Mouse (Mus musculus): Measurements from ENCODE around the gene Pdk2. TPM values are rescaled to one million over a fixed set of nuclear protein-coding genes. Genes with fewer than 3 reads are reported as not detected.

Gene Pdk2
- total RNA-seq, 2 experiments from 2014 or later = 0.60 to 1.3 TPM

DNA sequence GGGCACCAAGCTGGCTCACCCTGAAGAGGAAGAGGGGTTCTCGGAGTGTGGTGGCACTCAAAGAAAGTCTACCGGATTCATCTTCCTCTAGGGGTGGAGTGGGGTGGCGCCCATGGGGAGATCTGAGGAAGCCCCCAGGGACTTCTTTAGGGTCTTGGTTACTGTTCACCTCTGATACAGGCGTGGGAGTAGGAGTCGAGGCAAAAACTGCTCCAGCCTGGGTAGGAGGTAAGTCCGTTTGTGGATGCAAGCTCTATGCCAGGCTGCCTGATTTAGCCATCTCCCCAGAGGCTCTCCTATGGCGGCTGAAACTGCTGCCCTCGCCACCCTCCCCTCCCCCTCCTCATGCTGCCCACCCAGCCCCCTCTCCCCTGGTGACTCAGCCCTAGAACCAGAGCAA is 31.0 kb upstream of the Pdk2 start:
- ATAC-seq (replicated peaks; ENCODE audit: low FRiP score, poor library complexity, severe bottlenecking) = no peak

DNA sequence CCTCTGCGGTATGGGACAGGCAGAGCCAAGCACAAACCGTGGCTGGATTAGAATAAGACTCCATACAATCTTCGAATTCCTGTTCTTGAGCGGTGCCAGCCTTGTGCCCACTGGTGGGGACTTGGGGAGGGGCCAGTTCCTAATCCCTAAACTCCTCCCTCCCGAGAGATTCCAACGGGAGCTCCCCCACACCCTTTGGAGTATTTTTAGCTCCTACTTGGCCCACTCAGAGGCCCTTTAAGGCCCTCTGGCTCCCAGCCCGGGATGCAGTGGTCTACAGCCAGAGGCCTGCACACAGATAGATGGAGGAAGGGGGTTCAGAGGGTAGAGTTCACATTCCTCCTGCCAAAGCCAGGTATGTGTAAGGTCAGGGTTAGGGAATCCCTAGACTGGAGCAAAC is 30.1 kb upstream of the Pdk2 start:
- ATAC-seq (replicated peaks; ENCODE audit: low FRiP score, poor library complexity, severe bottlenecking) = no peak

DNA sequence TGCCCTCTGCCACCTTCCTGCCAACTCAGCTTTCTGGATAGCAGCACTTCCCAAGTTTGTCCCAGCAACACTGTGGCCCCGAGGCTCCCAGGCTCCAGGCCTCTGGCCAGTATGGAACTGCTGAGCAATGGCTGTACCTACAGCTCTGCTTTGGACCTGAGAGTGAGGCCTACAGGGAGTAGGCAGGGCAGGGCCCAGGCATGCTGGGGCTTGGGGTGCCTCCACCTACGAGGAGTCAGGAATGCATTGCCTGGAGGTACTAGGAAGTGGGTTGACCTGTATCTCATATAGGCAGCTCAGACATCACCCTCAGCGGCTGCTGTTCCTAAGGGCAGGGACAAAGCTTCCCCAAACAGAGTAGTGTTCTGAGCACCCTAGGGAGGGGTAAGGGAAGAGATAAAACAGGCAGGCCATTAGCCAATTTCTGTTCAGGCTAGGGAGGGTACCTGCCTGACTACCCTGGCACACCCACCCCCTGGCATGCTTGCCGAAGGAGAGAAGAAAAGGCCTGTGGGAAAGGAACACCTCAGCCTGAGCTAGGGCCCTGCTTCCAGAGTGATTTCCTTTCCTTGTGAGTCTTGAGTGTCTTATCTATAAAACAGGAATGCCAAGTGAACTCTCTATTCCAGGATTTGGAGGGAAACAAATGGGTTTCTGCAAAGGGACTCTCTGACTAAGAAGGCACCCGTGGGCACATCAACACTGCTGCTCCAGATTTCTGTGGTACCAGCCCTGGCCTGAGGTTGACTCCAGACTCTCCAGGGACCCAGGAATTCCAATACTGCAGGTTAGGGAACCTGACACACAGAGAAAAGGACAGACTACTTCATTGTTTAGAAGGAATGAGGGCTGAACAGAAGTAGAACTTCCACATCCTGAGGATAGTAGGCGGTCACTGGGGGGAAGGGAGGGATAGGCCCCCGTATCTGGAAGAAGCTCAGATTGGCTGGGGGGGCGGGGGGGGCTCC is 29.3 kb upstream of the Pdk2 start:
- ATAC-seq (replicated peaks; ENCODE audit: low FRiP score, poor library complexity, severe bottlenecking) = no peak

DNA sequence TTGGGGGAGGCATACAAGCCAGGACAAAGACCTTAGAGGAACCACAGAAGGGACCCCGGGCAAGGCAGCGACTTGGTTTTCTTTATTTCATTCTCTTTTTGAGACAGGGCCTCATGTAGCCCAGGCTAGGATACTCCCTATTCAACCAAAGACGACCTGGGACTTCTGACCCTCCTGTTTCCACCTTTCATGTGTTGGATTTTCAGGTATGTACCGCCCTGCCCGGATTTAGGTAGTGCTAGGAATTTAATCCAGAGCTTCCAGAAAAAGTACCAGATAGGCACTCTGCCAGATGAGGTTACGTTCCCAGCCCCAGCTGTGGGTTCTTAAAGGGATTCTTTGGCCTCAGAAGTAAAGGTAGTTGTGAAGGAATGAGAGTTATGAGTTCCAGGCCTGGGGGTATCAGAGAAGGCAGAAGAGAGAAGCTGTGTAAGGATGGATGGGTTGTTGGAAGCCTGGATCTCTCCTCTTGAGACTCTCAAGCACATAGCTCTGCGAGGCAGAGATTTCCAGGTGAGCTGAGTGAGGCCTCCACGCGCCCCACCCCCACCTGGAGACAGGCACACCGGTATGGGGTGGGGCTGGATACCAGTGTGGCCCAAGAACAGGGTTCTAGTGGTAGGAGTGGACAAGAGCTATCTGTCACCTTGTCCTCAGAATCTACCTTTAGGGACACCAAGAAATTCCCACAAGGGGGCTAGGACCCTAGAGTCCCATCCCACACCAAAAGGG is 28.2 kb upstream of the Pdk2 start:
- no peak for ATAC-seq (replicated peaks; ENCODE audit: low FRiP score, poor library complexity, severe bottlenecking)

DNA sequence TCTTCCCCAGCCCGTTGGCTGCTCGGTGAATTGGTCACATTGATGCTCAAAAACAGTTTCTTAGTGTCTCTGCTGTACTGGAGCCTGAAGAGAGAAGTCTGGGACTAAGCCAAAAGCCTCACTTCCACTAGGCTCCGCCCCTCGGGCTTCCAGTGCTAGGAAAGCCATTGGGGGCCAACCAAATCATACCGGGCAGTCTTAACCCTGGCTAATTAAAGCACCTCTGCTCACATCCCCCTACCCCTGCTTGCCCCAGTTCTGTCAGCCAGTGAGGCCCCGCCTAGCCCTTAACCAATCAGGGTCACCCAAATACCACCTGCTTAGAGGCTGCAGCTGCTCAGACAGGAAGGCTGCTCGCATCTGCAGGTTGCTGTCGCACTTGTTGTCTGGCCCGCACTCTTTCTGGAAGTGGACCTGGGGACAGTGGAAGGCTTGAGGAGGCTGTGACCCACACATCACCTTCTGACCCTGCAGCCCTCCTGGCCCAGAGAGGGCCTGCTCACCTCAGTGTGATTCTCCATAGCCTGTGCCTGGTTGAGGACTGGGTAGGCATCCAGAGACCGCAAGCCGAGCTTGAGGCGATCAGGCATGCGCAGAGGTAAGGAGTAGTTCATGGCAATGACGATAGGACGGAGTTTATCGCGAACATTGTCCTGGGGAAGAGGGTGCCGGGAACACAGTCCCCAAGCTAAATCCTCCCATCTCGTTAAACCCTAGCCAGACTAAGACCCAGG is 15.8 kb upstream of the Pdk2 start:
- no peak for ATAC-seq (replicated peaks; ENCODE audit: low FRiP score, poor library complexity, severe bottlenecking)

DNA sequence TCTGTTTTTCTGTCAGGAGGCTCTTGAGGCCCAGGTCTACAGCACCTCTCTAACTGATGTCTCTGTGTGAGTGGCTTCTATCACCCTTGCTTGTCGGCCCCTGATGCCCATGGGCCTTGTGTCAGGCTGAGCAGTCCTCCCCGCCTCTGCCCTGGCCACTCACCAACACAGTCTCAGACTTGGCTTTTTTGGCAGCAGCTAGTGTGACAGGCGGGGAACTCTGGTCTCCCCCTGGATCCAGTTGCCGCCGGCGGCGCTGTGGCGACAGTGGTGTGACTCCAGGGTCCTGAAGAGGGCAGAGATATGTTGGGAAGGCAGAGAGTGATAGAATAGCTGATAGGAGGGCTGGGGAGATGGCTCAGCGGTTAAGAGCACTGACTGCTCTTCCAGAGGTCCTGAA is 11.9 kb upstream of the Pdk2 start:
- ATAC-seq (replicated peaks; ENCODE audit: low FRiP score, poor library complexity, severe bottlenecking) = no peak

DNA sequence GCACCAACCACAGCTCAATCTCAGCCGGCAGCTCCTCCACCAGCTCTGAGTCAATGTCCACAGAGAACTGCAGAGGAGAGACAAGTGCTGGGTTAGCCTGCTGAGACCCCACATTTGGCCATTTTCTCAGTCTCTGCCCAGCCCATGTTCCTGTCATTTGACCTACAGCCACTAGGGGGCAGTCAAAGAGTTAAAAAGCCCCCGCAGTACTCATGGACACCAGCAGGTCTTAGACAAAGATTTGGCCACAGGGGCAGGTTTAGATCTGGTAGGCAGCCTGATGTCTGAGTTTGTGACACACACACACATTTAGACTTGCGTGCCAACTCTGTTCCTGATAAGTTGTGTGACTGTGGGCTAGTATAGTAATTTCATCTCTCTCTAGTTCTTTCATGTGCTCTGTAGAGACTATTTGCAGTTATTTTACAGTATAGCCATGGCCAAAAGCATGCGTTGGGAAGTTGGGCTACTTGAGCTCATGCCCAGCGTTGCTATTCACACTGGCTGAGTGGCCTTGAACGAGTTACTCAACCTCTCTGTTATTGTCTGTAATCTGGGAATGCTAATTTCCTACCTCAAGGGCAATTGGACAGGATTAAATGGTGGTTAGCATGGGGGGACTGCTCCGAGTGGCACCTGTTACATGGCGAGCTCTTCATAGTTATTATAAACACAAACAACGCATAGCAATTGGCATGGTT is 6.0 kb upstream of the Pdk2 start:
- peak; percentile 53 for ATAC-seq (replicated peaks; ENCODE audit: low FRiP score, poor library complexity, severe bottlenecking)

DNA sequence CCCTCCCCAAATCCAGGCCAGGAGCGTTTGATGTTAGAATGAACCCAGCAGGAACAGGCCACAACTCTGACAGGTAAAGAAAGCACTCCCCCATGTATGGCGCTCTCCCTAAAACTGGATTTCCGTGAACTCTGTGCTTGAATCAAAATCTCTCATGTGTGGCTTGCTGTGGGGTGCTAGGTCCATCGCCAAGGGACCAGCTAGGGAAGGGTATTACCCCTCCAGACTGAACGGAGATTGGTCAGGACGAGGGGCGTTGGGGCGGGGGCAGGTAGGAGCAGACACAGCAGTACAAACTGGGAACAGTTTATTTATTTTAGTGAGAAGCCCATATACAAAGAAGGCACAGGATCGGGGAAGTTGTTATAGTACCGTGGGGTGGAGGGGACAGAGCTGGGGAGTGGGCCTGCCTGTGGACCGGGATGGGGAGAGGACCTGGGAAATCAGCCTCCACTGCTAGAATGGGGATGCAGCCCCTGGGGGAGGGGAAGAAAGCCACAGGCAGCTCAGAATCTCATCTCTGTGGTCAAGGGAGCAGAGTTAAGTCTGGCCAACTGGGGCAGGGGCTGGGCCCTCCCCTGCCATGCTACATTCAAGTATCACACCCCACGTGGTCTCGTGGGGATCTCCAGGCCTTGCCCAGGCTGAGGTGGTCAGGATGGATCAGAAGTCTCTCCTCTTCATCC is 3.2 kb upstream of the Pdk2 start:
- ATAC-seq (replicated peaks; ENCODE audit: low FRiP score, poor library complexity, severe bottlenecking) = no peak

DNA sequence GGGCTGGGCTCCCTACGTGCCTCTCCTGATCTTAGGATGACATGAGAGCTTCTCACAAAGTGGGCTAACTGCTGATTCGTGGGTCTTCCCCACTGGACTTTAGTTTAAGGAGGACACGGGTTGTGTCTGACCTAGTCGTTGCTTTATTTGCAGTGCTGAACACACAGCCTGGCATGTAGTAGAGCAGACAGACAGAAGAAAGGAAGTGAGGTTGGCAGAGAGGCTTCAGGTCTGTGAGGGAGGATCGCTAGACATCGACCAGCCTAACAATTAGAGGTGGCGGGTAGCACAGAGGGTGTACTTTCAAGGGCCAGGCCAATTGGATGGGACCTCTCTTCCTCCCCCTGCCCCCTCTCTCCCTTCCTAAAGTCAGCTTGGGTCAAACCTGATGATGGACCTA is 2.5 kb upstream of the Pdk2 start:
- ATAC-seq (replicated peaks; ENCODE audit: low FRiP score, poor library complexity, severe bottlenecking) = no peak

DNA sequence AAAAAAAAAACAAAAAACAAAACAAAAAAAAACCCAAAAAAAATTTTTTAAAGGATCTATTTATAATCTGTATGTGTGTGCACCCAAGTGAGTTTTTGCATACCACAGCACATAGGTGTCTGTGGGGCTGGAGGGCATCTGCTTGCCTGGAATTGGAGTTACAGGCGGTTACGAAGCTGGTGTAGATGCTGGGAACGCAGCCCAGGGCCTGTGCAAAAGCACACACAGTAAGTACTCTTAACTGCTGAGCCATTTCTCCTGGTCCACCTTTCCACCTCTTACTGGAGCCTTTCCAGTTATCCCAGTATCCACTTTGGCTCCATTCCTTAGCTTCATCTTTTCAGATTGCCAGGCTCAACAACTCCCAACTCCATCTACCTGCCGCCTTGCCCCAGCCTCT is 1.9 kb upstream of the Pdk2 start:
- no peak for ATAC-seq (replicated peaks; ENCODE audit: low FRiP score, poor library complexity, severe bottlenecking)

DNA sequence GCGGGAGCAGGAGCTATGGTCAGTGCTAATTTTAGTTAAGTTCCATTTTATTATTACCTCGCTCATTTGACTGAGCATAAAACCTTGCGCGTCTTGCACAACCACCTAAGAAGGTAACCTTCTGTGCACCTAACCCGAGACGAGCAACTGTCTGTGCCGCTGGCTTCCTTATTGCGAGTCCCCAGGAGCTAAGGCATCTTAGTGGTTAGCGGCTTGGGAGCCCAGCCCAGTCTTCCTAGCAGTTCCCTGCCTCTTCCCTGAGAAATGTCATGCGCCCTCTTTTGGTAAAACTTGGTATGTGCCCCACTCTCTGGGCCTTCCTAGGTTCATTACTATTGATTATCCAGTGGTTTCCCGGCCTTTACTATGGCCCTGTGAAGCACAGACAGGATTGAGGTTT is 942 bp upstream of the Pdk2 start:
- ATAC-seq (replicated peaks; ENCODE audit: low FRiP score, poor library complexity, severe bottlenecking) = peak; percentile 71

DNA sequence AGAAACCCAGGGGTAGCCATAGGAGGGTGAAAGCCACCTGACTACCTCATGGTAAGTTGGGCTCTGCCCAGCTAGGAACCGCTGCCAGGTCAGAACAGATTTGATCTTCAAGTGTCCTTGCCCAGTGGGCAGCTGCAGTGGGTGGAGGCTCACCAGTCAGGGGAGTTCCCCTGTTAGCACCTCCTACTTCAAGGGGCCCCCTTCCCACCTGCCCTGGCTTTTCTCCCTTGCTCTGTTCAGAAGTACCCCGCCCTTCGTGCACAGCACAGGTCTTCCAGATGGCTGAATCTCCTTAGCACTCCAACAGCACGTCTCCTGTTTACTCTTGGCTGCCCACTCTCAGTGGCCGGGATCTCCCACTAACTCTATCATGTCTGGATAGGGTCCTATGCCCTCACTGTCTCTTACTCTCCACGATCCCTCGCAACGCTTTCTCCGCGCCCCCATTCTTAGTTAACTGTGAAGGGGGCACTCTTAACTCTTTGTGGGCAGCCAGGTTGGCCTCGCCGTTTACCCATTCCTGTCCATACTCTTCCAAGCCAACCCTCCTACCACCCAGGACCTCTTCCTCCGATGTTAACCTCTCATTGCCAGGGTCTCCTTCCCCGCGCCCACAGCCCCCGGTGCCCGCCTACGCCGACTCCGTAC is 539 bp downstream of the Pdk2 start:
- peak; percentile 22 for ATAC-seq (replicated peaks; ENCODE audit: low FRiP score, poor library complexity, severe bottlenecking)

DNA sequence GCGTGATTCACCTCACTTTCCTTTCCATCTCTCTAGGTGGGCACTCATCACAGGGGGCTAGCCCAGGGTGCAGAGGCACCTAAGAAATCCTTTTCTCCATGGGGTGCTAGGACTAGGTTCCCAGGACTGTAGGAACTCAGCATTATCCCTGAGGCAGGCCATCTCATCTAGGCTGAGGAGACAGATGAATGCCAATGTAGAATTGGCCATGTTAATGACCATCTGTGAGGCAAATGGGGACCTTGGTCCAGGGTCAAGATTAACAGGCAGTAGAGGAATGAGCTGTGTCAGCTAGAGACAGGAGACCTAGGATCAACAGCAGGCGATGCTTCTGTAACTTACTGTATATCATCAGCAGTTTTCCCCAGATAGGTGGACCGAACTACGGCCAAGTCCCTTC is 1.4 kb downstream of the Pdk2 start:
- ATAC-seq (replicated peaks; ENCODE audit: low FRiP score, poor library complexity, severe bottlenecking) = no peak

DNA sequence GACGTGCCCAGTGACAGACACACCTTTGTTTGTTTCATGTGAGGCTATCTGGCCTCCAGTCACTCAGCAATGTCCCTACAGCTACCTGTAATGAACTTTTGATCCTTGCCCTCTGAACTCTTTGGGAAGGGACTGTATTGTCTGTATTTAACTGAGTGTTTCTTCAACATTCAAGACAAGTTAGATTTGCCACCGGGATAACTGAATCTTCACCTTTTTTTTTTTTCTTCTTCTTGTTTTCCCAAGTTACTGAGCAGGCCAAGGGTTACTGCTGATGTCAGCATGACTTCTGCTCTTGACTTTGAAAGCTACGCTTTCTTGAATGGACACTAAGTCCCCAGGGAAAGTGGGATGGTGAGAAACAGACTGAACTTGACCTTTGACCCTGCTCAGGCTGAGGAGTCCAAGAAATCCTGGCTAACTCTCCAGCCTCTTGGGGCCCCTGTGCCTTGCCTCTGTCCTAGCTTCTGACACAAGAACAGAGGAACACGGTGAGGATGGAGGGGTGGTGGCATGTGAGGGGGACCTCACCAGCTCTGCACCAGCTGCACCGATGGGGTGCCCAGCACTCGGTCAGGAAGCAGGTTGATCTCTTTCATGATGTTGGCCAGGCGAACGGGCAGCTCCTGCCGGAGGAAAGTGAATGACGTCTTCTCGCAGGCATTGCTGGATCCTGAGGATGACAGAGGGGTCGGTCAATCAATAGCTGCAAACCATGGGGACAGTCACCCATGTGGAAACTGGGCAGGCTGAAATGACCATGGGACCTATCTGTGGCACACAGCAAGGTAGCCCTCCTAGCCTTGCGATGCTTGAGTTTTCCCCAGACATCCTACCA is 2.1 kb downstream of the Pdk2 start:
- no peak for ATAC-seq (replicated peaks; ENCODE audit: low FRiP score, poor library complexity, severe bottlenecking)

DNA sequence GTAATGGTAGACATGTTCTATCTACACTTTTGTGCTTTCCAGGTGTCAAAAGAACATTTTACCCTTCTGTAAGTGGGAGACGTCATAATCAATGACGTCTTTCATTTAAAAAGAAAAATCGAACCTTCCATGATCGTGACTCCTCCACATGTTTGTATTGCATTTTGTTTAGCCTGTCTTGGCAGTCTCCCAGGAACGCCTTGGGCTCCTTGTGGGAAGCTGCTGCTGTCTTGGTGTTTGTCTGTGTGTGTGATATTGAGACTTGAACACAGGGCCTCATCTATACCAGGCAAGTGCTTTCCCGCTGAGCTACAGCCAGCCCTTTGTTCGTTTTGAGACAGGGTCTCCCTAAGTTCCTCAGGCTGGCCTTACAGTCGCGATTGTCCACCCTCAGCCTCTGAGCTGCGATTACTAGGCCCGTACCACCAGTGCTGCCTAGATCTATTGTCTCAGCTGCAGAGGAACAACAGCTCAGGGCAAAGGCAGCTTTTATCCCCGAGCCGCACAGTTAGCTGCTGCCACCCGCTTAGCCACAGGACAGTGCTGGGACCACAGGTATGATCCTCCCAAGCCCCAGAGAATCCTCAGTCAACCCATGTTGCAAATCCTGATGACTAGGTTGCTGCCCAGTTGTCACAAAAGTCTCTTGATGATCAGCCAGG is 2.9 kb downstream of the Pdk2 start:
- ATAC-seq (replicated peaks; ENCODE audit: low FRiP score, poor library complexity, severe bottlenecking) = no peak

DNA sequence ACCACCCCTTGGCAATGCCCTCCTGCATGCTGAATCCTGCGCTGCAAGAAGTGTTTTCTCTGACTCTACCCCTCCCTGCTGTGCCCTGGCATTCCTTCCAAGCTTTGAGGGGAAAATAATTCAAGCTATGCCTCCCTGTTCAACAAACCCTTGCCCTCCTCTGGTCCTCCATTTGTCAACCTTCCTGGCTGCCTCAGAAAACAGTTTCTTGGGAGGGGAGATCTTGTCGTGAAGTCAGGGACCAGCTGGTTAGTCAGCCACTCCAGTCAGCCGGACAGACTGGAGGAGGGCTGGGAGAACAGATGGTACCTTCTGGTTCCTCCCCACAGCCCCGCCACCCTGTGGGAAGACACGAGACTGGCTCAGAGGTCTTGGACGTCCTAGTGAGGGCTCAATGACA is 3.8 kb downstream of the Pdk2 start:
- no peak for ATAC-seq (replicated peaks; ENCODE audit: low FRiP score, poor library complexity, severe bottlenecking)

DNA sequence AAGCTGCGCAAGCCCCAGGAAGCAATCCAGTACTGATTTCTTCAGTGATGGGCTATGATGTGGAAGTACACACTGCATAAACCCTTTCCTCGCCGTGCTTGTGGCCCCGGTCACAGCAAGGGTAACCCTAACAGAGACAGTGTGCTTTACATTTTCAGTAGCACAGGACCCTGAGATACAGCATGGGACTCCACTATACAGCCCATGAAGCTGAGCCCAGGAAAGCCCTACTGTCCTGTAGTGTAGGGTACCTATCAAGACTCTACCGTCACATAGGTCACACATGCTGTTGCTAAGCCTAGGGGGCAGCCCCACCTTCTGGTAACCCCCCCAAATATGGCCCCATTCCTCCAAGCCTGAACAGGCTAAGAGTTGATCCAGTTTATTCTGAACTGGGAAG is 4.6 kb downstream of the Pdk2 start:
- no peak for ATAC-seq (replicated peaks; ENCODE audit: low FRiP score, poor library complexity, severe bottlenecking)

DNA sequence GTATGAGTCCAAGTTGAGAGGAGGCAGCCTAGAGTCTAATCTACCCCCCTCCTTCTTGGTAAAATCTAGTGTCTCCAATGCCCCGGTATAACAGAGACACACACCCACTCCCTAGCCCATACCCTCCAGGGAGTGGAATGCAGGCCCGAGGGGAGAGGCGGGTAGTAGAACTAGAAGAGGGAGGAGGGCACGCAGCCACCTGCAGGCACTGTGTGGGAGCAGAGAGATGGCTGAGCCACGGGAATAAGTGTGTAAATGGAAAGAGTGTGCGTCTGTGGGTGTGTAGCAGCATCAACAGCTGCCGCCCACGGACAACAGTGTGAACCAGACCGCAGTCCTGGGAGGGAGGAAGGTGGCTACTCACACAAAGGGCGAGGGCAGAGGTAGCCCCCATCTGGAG is 6.3 kb downstream of the Pdk2 start:
- ATAC-seq (replicated peaks; ENCODE audit: low FRiP score, poor library complexity, severe bottlenecking) = no peak
